Mouse (Mus musculus) spleen, adult 2 months (tissue): ENCODE measurements around the gene Ttll11. TPM values are rescaled to one million over a fixed set of nuclear protein-coding genes. Genes with fewer than 3 reads are reported as not detected.

ENCODE experiments used
- DNase-seq, 2 experiments: peaks; one replicate each; pipeline versions ENCODE4 v3.0.0 to v3.0.0-alpha.2; 2012 to 2021; ENCODE audit warnings: low spot score in 2 of 2, low read depth in 1 of 2
- H3K27ac ChIP-seq: fragments of 200-500 bp; 2 replicates; pipeline ENCODE4 v1.5.1; 2012; ENCODE audit warnings: low read length, inconsistent platforms; ENCODE audit not compliant: insufficient read depth
- H3K27me3 ChIP-seq: fragments of 200-500 bp; 2 replicates; pipeline ENCODE4 v1.6.1; 2012; ENCODE audit warnings: mild to moderate bottlenecking, moderate library complexity, low read length, inconsistent platforms; ENCODE audit not compliant: control insufficient read depth, insufficient read depth
- H3K36me3 ChIP-seq: fragments of 200-500 bp; 2 replicates; pipeline ENCODE4 v1.6.1; 2012; ENCODE audit warnings: mild to moderate bottlenecking, low read length, inconsistent platforms; ENCODE audit not compliant: control insufficient read depth, insufficient read depth
- H3K4me1 ChIP-seq: fragments of 200-500 bp; 2 replicates; pipeline ENCODE4 v1.6.1; 2011; ENCODE audit warnings: inconsistent platforms; ENCODE audit not compliant: control insufficient read depth, insufficient read depth, insufficient read length
- H3K4me3 ChIP-seq: fragments of 200-500 bp; 2 replicates; pipeline ENCODE4 v1.5.1; 2011; ENCODE audit warnings: mild to moderate bottlenecking, inconsistent platforms; ENCODE audit not compliant: insufficient read depth, insufficient read length; ENCODE audit errors: extremely low read depth
- CTCF ChIP-seq: fragments of 200-500 bp; IDR thresholded peaks from 2 replicates; pipeline ENCODE4 v1.5.1; 2011; ENCODE audit warnings: mild to moderate bottlenecking, inconsistent platforms; ENCODE audit not compliant: insufficient read depth, insufficient read length, insufficient replicate concordance; ENCODE audit errors: extremely low read depth
- POLR2A ChIP-seq: fragments of 200-500 bp; IDR thresholded peaks from 2 replicates; pipeline ENCODE4 v1.6.1; 2011; ENCODE audit warnings: low read depth, low read length, inconsistent platforms
- WGBS: fragments of 180-500 bp; shearing (Covaris S2); methylation state at CpG from one replicate; pipeline ENCODE4 v1.1.7; 2018; 5-methylcytosine and 5-hydroxymethylcytosine counted together
- polyA plus RNA-seq: library from polyadenylated mRNA; depleted of rRNA; stranded (reverse); fragments of >200 nt; gene quantifications from 2 replicates; pipeline ENCODE4 v1.2.3, GENCODE M21; 2012

Ttll11 gene
- polyA plus RNA-seq, 1 experiment: 1.3 TPM

- Histone ChIP-seq H3K4me1 (no peaks in the 10 kb centered on the region), H3K36me3 (no peaks in the 10 kb centered on the region), H3K4me3 (no peak overlapping the region), H3K27me3 (no peaks in the 10 kb centered on the region), H3K27ac (no peak overlapping the region)
- 80% methylated on average over 5 of the region's 5 CpGs for WGBS
- no peak for DNase-seq
- TF ChIP-seq CTCF (no peak), POLR2A (no peak)
Measured at GRCm38 (mm10) chr2:35775651-35776055, 204.1 kb downstream of the Ttll11 start.

GRCm38 (mm10) chr2:35770541-35770940 is 209.2 kb downstream of the Ttll11 start:
- H3K4me1 ChIP-seq: no peaks in the 10 kb centered on the region
- H3K36me3 ChIP-seq: no peaks in the 10 kb centered on the region
- H3K27ac ChIP-seq: no peak overlapping the region
- H3K4me3 ChIP-seq: no peak overlapping the region
- DNase-seq: no peak
- no peaks in the 10 kb centered on the region for H3K27me3 ChIP-seq
- TF ChIP-seq POLR2A (no peak), CTCF (no peak)
- WGBS: 86% methylated on average over 2 of the region's 2 CpGs

GRCm38 (mm10) chr2:35769398-35769797 is 210.3 kb downstream of the Ttll11 start:
- WGBS: 90% methylated on average over 12 of the region's 12 CpGs

GRCm38 (mm10) chr2:35768538-35769238 is 211.0 kb downstream of the Ttll11 start:
- no peaks in the 10 kb centered on the region for H3K36me3 ChIP-seq
- 46% methylated on average over 4 of the region's 4 CpGs for WGBS

More at GRCm38 (mm10) chr2:35769398-35769797, 210.3 kb downstream of the Ttll11 start:
- H3K27ac ChIP-seq: no peak overlapping the region
- H3K27me3 ChIP-seq: no peaks in the 10 kb centered on the region
- TF ChIP-seq CTCF: no peak
- no peak for TF ChIP-seq POLR2A
- no peaks in the 10 kb centered on the region for H3K36me3 ChIP-seq
- H3K4me3 ChIP-seq: no peak overlapping the region
- no peak for DNase-seq
- H3K4me1 ChIP-seq: no peaks in the 10 kb centered on the region

GRCm38 (mm10) chr2:35767834-35768537 is 211.7 kb downstream of the Ttll11 start:
- Histone ChIP-seq H3K36me3 (no peaks in the 10 kb centered on the region), H3K27me3 (no peaks in the 10 kb centered on the region), H3K4me3 (no peak overlapping the region), H3K4me1 (no peaks in the 10 kb centered on the region), H3K27ac (no peak overlapping the region)
- no peak for DNase-seq
- WGBS: 48% methylated on average over 14 of the region's 14 CpGs
- TF ChIP-seq POLR2A (no peak), CTCF (no peak)

More at GRCm38 (mm10) chr2:35768538-35769238, 211.0 kb downstream of the Ttll11 start:
- Histone ChIP-seq H3K4me1 (no peaks in the 10 kb centered on the region), H3K27ac (no peak overlapping the region), H3K4me3 (no peak overlapping the region), H3K27me3 (no peaks in the 10 kb centered on the region)
- no peak for DNase-seq
- TF ChIP-seq CTCF (no peak), POLR2A (no peak)

- 83% methylated on average over 8 of the region's 8 CpGs for WGBS
- TF ChIP-seq POLR2A: no peak
- no peak for TF ChIP-seq CTCF
- no peak for DNase-seq
Measured at GRCm38 (mm10) chr2:35764328-35764727, 215.4 kb downstream of the Ttll11 start.

GRCm38 (mm10) chr2:35763818-35764217 is 215.9 kb downstream of the Ttll11 start:
- DNase-seq: no peak
- Histone ChIP-seq H3K36me3 (no peaks in the 10 kb centered on the region), H3K4me1 (no peaks in the 10 kb centered on the region), H3K27ac (no peak overlapping the region), H3K27me3 (no peaks in the 10 kb centered on the region), H3K4me3 (no peak overlapping the region)
- TF ChIP-seq POLR2A: no peak
- TF ChIP-seq CTCF: no peak
- WGBS: 93% methylated on average over 7 of the region's 7 CpGs

More at GRCm38 (mm10) chr2:35764328-35764727, 215.4 kb downstream of the Ttll11 start:
- Histone ChIP-seq H3K36me3 (no peaks in the 10 kb centered on the region), H3K4me1 (no peaks in the 10 kb centered on the region), H3K27ac (no peak overlapping the region), H3K27me3 (no peaks in the 10 kb centered on the region), H3K4me3 (no peak overlapping the region)
